Mouse (Mus musculus) common myeloid progenitor, adult 5-6 weeks (primary cell): ENCODE measurements at regions not wholly inside any gene's neighbourhood (a gene's known extent, or its start where the extent isn't known, plus 50 kb on each side); places are given as distances from the start of the nearest gene placed in this dataset.
"Not testable (repeated sequence)": the region's sequence is repeated elsewhere in the genome, so short reads cannot be mapped to it uniquely, and the experiment has no call there.

Experiments
- ATAC-seq: replicated peaks from 2 replicates; pipeline ENCODE4 v1.8.0; 2016; ENCODE audit warnings: low read depth, mild to moderate bottlenecking, moderate TSS enrichment, inconsistent platforms; ENCODE audit not compliant: poor library complexity, severe bottlenecking

DNA sequence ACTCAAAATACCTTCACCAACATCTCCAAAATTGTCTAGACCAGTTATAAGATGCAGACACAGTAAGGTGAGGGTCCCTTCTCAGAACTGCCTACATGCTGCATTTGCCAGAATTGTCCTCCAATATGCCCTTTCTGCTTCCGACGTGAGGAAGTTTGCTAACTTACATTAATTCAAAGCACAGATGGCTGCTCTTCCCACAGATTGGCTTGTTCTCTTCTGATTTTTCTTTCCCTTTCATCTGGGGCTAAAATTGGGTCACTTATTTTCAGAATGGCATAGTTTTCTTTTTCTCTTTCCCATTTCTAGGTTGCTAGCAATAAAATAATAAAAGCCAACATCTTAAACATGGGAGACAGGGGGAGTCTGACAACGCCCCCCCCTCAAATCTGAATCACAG is 778.8 kb downstream of the Rab28 start:
- no peak for ATAC-seq

DNA sequence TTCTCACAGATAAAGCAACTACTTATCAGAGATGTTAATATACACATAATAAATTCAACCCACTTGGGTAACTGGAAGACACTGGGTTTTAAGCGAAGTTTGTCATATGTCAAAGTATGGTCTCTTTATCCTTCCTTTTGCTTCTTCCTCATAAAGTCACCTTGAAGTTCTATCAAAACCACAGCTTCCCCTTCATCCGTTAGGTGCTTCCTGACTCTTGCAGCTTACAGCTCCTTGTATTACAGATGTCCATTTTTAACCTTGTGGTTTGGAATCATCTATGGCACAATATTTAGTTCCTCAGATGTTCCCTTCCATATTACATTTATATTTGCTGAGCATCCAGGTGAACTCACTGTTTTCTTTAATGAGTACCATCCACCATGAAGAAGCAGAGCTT is 787.0 kb downstream of the Rab28 start:
- ATAC-seq, result peak; percentile 81

DNA sequence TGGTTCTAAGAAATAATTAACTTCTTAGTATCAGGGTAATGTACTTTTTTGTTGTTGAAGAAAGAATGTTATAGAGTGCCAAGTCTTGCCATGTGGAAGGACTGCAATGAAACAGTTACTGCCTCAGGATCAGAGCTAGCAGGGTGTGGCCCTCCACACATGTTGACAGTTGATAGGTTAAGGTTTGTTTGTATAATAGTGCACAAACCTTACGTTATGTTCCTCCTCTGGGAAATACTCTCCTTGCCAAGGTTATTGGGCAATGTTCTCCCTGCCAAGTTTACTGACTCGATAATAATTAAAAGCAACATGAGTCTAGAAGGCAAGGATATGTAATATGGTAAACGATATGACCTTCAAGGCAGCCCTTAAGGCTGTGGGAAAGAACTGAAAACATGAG is 799.2 kb downstream of the Rab28 start:
- ATAC-seq, result no peak

DNA sequence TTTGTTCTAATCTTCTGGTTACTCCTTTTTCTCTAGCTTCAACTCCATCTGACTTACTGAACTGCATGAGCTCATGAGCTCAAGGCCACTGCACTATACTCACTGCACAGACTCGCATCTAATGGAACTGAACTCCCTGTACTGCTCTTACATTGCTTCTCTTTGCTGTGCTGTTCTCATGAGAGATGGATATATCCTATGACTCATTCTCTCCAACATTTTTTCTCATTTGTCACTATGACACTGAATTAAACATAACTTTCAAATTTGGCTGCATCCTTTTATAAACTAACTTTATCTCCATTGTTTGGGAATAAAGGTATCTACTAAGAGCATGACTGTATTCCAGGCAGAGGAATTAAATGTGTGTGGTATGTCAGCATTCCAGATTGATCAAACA is 806.2 kb downstream of the Rab28 start:
- ATAC-seq, result no peak

DNA sequence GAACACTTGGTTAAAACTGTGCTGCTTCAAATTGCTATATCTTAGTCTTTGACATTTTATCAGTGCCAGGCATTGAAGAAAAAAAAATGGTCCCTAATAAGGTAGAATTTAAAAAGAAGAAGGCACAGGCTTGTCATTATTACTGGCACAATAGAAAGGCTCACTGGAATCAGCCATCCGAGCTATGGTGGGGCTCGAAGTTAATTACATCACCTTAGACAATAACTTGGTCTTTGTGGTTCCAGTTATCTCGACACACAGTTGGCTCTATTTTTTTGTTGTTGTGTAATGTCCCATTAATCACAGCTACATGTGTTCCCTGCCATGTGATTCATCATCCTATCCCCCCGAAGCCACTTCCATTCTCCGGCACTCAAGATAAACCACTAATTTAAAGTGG is 825.1 kb downstream of the Rab28 start:
- ATAC-seq, result no peak

DNA sequence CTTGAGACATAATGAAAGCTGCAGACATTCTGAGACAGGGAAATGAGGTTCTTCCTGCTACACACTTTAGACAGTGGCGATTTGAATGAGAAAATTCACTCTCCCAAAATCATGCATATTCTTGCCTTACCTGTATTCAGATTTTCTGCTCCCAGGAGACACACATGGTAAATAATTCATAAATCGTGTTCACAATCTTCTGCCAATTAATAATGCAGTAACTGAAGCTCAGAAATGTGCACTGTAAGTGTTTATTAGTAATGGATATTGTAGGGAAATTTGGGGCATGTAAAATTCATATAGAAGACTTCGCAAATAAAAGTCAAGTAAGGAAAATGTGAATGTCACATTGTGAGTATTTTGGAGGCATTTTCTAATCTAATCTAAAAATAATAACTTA is 830.2 kb downstream of the Rab28 start:
- no peak for ATAC-seq

DNA sequence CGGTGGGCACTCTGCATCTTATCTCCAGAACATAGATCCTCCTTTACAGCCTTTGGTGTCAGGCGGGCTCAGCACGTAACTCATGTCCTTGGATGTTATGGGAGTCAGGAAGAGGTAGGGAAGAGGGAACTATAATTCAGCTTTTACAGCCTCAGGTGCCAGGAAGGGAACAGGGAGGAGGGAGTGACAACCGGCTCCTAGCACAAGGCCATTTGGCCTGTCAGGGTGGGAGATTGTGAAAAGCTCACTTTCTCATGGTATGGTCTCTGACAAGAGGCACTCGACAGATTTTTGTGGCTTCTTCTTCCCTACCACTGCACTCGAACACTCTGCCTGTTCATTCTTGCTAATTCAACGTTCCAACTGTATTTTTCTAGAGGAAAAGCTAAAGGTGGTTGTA is 845.6 kb downstream of the Rab28 start:
- ATAC-seq, result not testable (repeated sequence)
